In the genomic region with DNA sequence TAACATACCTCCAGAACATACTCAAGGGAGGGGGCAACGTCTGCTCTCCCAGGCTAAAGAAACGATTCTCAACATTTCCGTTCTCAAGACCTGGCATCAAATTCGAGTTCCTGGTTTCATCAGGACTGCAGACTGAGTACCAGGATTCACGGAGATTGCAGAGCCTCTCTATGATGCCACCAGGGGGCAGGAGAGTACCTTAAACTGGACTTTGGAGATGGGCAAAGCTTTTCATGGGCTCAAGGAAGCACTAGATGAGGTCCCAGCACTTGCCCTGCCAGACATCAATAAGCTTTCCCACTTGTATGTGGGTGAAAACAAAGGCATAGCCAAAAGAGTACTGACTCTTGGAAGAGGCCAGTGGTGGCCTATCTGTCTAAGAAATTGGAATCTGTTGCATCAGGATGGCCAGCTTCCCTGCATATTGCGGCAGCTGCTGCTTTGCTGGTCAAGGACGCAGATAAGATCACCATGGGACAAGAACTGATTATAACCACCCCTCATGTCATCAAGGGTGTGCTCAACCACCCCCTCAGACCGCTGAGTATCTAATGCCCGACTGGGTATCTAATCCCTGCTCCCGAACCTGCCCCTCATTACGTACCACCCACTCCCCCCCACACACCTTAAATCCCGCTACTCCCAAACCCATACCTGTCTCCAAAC, we compare ENCODE assay signal across 8 mouse cellular contexts. TPM values are rescaled to one million over a fixed set of nuclear protein-coding genes. Genes with fewer than 3 reads are reported as not detected.
DNase-seq lines count a peak whose midpoint lies in the region.

No protein-coding gene starts in this region.

- peak; percentile 12 for DNase-seq in CD4-positive helper T cell, adult 2 months (ENCODE audit: low read depth, low spot score)
- peak; percentile 73 to 78 for DNase-seq in adrenal gland, adult 18-20 months (ENCODE audit: low spot score in 2 of 2)
- peak; percentile 88 for DNase-seq in embryo, embryonic 10 days (ENCODE audit: low spot score)
- peak; percentile 81 for DNase-seq in heart, adult 8-10 months (ENCODE audit: low spot score)
- DNase-seq in kidney, postnatal 36 days, result peak; percentile 80 to 93
- DNase-seq in lung, adult 18-20 months, result peak; percentile 76 to 84
- DNase-seq in right cerebral cortex, postnatal 25 days, result peak; percentile 74
- DNase-seq in yolk sac, embryonic 10.5 days (ENCODE audit: low spot score), result peak; percentile 64

RNA-seq across cellular contexts. Expression of a gene that starts 33.3 kb away (rescaled TPM):
- 1 to 10 TPM; 5.5 to 8.4 TPM for total RNA-seq in adrenal gland, adult 18-20 months (2021)
- total RNA-seq in heart, adult 8-10 months (2022), result 10 to 100 TPM; 32.6 to 40.9 (median 37.7) TPM

Comparison
In these comparisons a context has a peak if more than half of its experiments do, and no peak if none do; other contexts are left out.
1. Peak in every context shown above with its lines: DNase-seq.
2. DNase-seq: peak in every context shown above with its lines; median percentile 88 in embryo, embryonic 10 days; 86 in kidney, postnatal 36 days; 81 in heart, adult 8-10 months; 80 in lung, adult 18-20 months; 76 in adrenal gland, adult 18-20 months; 74 in right cerebral cortex, postnatal 25 days; 64 in yolk sac, embryonic 10.5 days; 12 in CD4-positive helper T cell, adult 2 months.